Mouse (Mus musculus): Measurements from ENCODE around the gene Hist1h2ak.

- no peak for TF ChIP-seq POLR2A (IDR thresholded peaks at IDR 0.05; ENCODE audit: borderline replicate concordance, extremely low read depth, insufficient read depth, insufficient read length, poor library complexity, severe bottlenecking)
- peak; percentile 81 for TF ChIP-seq CTCF (IDR thresholded peaks at IDR 0.05; ENCODE audit: borderline replicate concordance, extremely low read depth, insufficient read depth, insufficient read length)
These were observed 43.5 kb downstream of the Hist1h2ak start for GRCm38 (mm10) chr13:21710031-21710711.
